Mouse (Mus musculus) kidney, adult 2 months (tissue): ENCODE measurements around the gene Ascc3. TPM values are rescaled to one million over a fixed set of nuclear protein-coding genes. Genes with fewer than 3 reads are reported as not detected.

Experiments used
- DNase-seq: peaks from one replicate; pipeline ENCODE4 v3.0.0; 2021
- H3K27ac ChIP-seq: fragments of 200-500 bp; 2 replicates; pipeline ENCODE4 v1.5.1; 2012; ENCODE audit warnings: low read depth, low read length, control low read depth, inconsistent platforms; ENCODE audit not compliant: insufficient read depth
- H3K27me3 ChIP-seq: fragments of 200-500 bp; replicated peaks from 2 replicates; pipeline ENCODE4 v1.6.1; 2012; ENCODE audit warnings: mild to moderate bottlenecking, moderate library complexity, low read length, inconsistent platforms; ENCODE audit not compliant: control insufficient read depth, insufficient read depth
- H3K36me3 ChIP-seq: fragments of 200-500 bp; 2 replicates; pipeline ENCODE4 v1.6.1; 2012; ENCODE audit warnings: mild to moderate bottlenecking, moderate library complexity, low read length, inconsistent platforms; ENCODE audit not compliant: control insufficient read depth, insufficient read depth
- H3K4me1 ChIP-seq: fragments of 200-500 bp; 2 replicates; pipeline ENCODE4 v1.6.1; 2011; ENCODE audit warnings: low read length; ENCODE audit not compliant: control insufficient read depth, insufficient read depth
- H3K4me3 ChIP-seq: fragments of 200-500 bp; 2 replicates; pipeline ENCODE4 v1.5.1; 2011; ENCODE audit warnings: mild to moderate bottlenecking, low read depth, low read length, control low read depth; ENCODE audit not compliant: insufficient read depth
- CTCF ChIP-seq: fragments of 200-500 bp; conservative IDR thresholded peaks from 2 replicates; pipeline ENCODE4 v1.5.1; 2011; ENCODE audit warnings: low read depth, mild to moderate bottlenecking, control low read depth, low read length, moderate library complexity, mixed read lengths; ENCODE audit not compliant: insufficient read depth, insufficient read length
- POLR2A ChIP-seq: fragments of 200-500 bp; IDR thresholded peaks from one replicate; pipeline ENCODE4 v1.6.1; 2011; ENCODE audit warnings: low read depth, low read length, control low read depth
- WGBS: fragments of 180-500 bp; shearing (Covaris S2); methylation state at CpG from one replicate; pipeline ENCODE4 v1.1.7; 2018; 5-methylcytosine and 5-hydroxymethylcytosine counted together
- polyA plus RNA-seq: library from polyadenylated mRNA; depleted of rRNA; stranded (reverse); fragments of >200 nt; gene quantifications from 2 replicates; pipeline ENCODE4 v1.2.3, GENCODE M21; 2012

Gene Ascc3
- polyA plus RNA-seq, 1 experiment, result 11.8 TPM

GRCm38 (mm10) chr10:50881476-50882069 lies 289.1 kb downstream of the Ascc3 start:
- Histone ChIP-seq H3K27me3 (no peaks in the 10 kb centered on the region), H3K4me3 (no peak overlapping the region), H3K4me1 (no peaks in the 10 kb centered on the region; the same call in 1 of the 2 replicates), H3K27ac (no peak overlapping the region), H3K36me3 (no peaks in the 10 kb centered on the region)
- peak; percentile 40 for DNase-seq
- no peak for TF ChIP-seq POLR2A
- TF ChIP-seq CTCF, result peak; percentile 57
- WGBS, result 5% methylated on average over 2 of the region's 2 CpGs

GRCm38 (mm10) chr10:50882366-50882765 lies 289.9 kb downstream of the Ascc3 start:
- H3K27me3 ChIP-seq, result no peaks in the 10 kb centered on the region
- H3K4me1 ChIP-seq, result no peaks in the 10 kb centered on the region; the same call in 1 of the 2 replicates
- WGBS, result 48% methylated on average over 2 of the region's 2 CpGs
- no peak for DNase-seq
- no peak overlapping the region for H3K27ac ChIP-seq
- H3K4me3 ChIP-seq, result no peak overlapping the region
- TF ChIP-seq POLR2A (no peak), CTCF (no peak)
- H3K36me3 ChIP-seq, result no peaks in the 10 kb centered on the region

GRCm38 (mm10) chr10:50886305-50886704 lies 293.8 kb downstream of the Ascc3 start:
- DNase-seq, result no peak
- Histone ChIP-seq H3K4me3 (no peak overlapping the region), H3K4me1 (no peaks in the 10 kb centered on the region; the same call in 1 of the 2 replicates), H3K27ac (no peak overlapping the region), H3K27me3 (no peaks in the 10 kb centered on the region), H3K36me3 (no peaks in the 10 kb centered on the region)
- TF ChIP-seq POLR2A (no peak), CTCF (no peak)
- WGBS, result 59% methylated on average over 4 of the region's 4 CpGs

DNA sequence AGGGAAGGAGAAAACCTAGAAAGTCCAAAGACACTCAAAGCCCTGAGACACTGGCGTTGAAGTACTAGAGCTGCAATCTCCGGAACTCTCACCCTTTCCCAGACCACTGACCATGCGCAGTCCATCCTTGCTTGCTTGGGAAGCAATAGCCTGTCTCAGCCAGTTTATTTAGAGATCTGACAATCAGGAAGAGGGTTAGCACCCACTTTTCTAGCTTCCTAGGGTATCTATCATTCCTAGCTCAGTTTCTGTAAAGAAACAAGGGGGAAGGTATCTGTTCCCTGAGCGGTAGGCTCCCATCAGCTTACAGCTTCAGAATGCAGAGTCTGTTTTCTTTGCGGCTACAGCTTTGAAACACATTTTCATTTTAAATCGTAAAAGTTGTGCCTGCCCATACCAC lies 298.2 kb downstream of the Ascc3 start:
- Histone ChIP-seq H3K4me1 (no peaks in the 10 kb centered on the region; the same call in 1 of the 2 replicates), H3K36me3 (no peaks in the 10 kb centered on the region), H3K27me3 (peaks cover 7% of the 10 kb centered on the region; the same call in 1 of the 2 replicates), H3K4me3 (no peak overlapping the region), H3K27ac (no peak overlapping the region)
- no peak for TF ChIP-seq CTCF
- TF ChIP-seq POLR2A, result no peak
- WGBS, result 48% methylated on average over 6 of the region's 6 CpGs
- DNase-seq, result no peak

- peak overlapping the region; percentile 70 for H3K4me3 ChIP-seq
- WGBS, result 3% methylated on average over 26 of the region's 26 CpGs
- H3K36me3 ChIP-seq, result no peaks in the 10 kb centered on the region
- H3K4me1 ChIP-seq, result no peaks in the 10 kb centered on the region
- peak overlapping the region; percentile 4; the same call in 1 of the 2 replicates for H3K27ac ChIP-seq
- peaks cover 7% of the 10 kb centered on the region for H3K27me3 ChIP-seq
- no peak for TF ChIP-seq POLR2A
- no peak for TF ChIP-seq CTCF
- peak; percentile 53 for DNase-seq
Observed at GRCm38 (mm10) chr10:50891876-50892711, 299.6 kb downstream of the Ascc3 start.

- TF ChIP-seq CTCF (no peak), POLR2A (no peak)
- no peaks in the 10 kb centered on the region for H3K4me1 ChIP-seq
Observed at GRCm38 (mm10) chr10:50892751-50893320, 300.4 kb downstream of the Ascc3 start.

DNA sequence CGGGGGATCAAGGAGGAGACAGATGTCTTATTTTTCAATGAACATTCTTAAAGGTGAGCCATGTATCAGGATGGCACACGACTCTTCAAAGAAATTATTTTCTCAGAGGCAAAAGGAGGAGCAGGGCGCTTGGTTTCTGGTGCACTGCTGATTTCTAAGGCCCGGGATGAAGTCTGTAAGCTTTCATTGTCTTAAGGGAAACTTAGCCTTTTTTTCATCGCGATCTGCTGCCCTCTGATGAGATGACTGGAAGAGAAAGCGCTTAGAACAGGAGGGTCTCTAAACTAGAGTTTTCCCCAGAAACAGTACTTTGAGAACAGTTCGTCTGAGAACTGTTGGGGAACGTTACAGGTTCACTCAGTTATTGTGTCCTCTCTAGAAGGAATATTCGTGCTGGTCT lies 301.1 kb downstream of the Ascc3 start:
- TF ChIP-seq CTCF, result no peak
- no peak for TF ChIP-seq POLR2A
- DNase-seq, result no peak
- Histone ChIP-seq H3K27ac (peak overlapping the region; percentile 73), H3K4me1 (no peaks in the 10 kb centered on the region), H3K27me3 (peaks cover 7% of the 10 kb centered on the region), H3K4me3 (peak overlapping the region; percentile 70; the same call in 1 of the 2 replicates), H3K36me3 (no peaks in the 10 kb centered on the region)
- 16% methylated on average over 10 of the region's 10 CpGs for WGBS

More at GRCm38 (mm10) chr10:50892751-50893320, 300.4 kb downstream of the Ascc3 start:
- H3K4me3 ChIP-seq, result peak overlapping the region; percentile 70
- 12% methylated on average over 15 of the region's 15 CpGs for WGBS
- H3K27ac ChIP-seq, result peak overlapping the region; percentile 73
- peak; percentile 57 for DNase-seq
- peaks cover 7% of the 10 kb centered on the region for H3K27me3 ChIP-seq
- H3K36me3 ChIP-seq, result no peaks in the 10 kb centered on the region
